Mouse (Mus musculus) midbrain, embryonic 14.5 days (tissue): ENCODE measurements at regions not wholly inside any gene's neighbourhood (a gene's known extent, or its start where the extent isn't known, plus 50 kb on each side); places are given as distances from the start of the nearest gene placed in this dataset.
A peak's percentile ranks its signal among the peaks of the same experiment; 100 is the strongest.

Experiments
- ATAC-seq: fragments of 200-750 bp; cut with Nextera tagmentation; 2 replicates; pipeline ENCODE4 v1.8.0; 2017; ENCODE audit warnings: moderate number of reproducible peaks, moderate library complexity; ENCODE audit not compliant: low FRiP score, low TSS enrichment
- DNase-seq: peaks from one replicate; pipeline ENCODE4 v3.0.0-alpha.2; 2015
- H3K27ac ChIP-seq: fragments of 300-500 bp; sonication (generic); replicated peaks from 2 replicates; pipeline ENCODE4 v1.5.1; 2014; ENCODE audit warnings: mild to moderate bottlenecking, low read depth, low read length, moderate library complexity
- H3K27me3 ChIP-seq: fragments of 300-500 bp; sonication (generic); 2 replicates; pipeline ENCODE4 v1.6.1; 2014; ENCODE audit warnings: low read length, control low read depth, mixed read lengths; ENCODE audit not compliant: control insufficient read depth, insufficient read depth
- H3K36me3 ChIP-seq: fragments of 300-500 bp; sonication (generic); 2 replicates; pipeline ENCODE4 v1.6.1; 2014; ENCODE audit warnings: low read length, control low read depth; ENCODE audit not compliant: control insufficient read depth, insufficient read depth
- H3K4me1 ChIP-seq: fragments of 300-500 bp; sonication (generic); 2 replicates; pipeline ENCODE4 v1.6.1; 2014; ENCODE audit warnings: mild to moderate bottlenecking, antibody characterized with exemption, low read length, control low read depth; ENCODE audit not compliant: control insufficient read depth, insufficient read depth
- H3K4me2 ChIP-seq: fragments of 300-500 bp; sonication (generic); 2 replicates; pipeline ENCODE4 v1.6.1; 2014; ENCODE audit warnings: mild to moderate bottlenecking, low read length, moderate library complexity
- H3K4me3 ChIP-seq: fragments of 300-500 bp; sonication (generic); replicated peaks from 2 replicates; pipeline ENCODE4 v1.5.1; 2014; ENCODE audit warnings: low read depth, low read length
- H3K9ac ChIP-seq: fragments of 300-500 bp; sonication (generic); replicated peaks from 2 replicates; pipeline ENCODE4 v1.6.1; 2014; ENCODE audit warnings: mild to moderate bottlenecking, low read length, moderate library complexity
- H3K9me3 ChIP-seq: fragments of 300-500 bp; sonication (generic); 2 replicates; pipeline ENCODE4 v1.6.1; 2016; ENCODE audit warnings: low read length, control low read depth, mixed read lengths; ENCODE audit not compliant: control insufficient read depth
- WGBS: fragments of 180-500 bp; shearing (Covaris S2); extraction: QIAGEN DNeasy Blood & Tissue Kit; methylation state at CpG from one replicate; pipeline ENCODE4 v1.1.7; 2014; 5-methylcytosine and 5-hydroxymethylcytosine counted together

GRCm38 (mm10) chr6:104990366-104990765 is 497.8 kb downstream of the Cntn6 start:
- WGBS = 82% methylated on average over 2 of the region's 2 CpGs
- Histone ChIP-seq H3K36me3 (no peaks in the 10 kb centered on the region), H3K4me2 (no peak overlapping the region), H3K4me3 (no peak overlapping the region), H3K9me3 (no peaks in the 10 kb centered on the region), H3K27me3 (no peaks in the 10 kb centered on the region), H3K27ac (no peak overlapping the region), H3K4me1 (no peaks in the 10 kb centered on the region), H3K9ac (no peak overlapping the region)
- no peak for ATAC-seq
- DNase-seq = no peak

GRCm38 (mm10) chr6:104999601-105000000 is 507.0 kb downstream of the Cntn6 start:
- H3K9me3 ChIP-seq = no peaks in the 10 kb centered on the region
- 98% methylated on average over 1 of the region's 1 CpGs for WGBS

GRCm38 (mm10) chr6:105020672-105021071 is 528.1 kb downstream of the Cntn6 start:
- 85% methylated on average over 4 of the region's 4 CpGs for WGBS
- ATAC-seq = no peak

More at GRCm38 (mm10) chr6:104999601-105000000, 507.0 kb downstream of the Cntn6 start:
- Histone ChIP-seq H3K27me3 (no peaks in the 10 kb centered on the region), H3K27ac (no peak overlapping the region), H3K36me3 (no peaks in the 10 kb centered on the region), H3K4me1 (no peaks in the 10 kb centered on the region), H3K9ac (no peak overlapping the region), H3K4me2 (no peak overlapping the region), H3K4me3 (no peak overlapping the region)
- no peak for ATAC-seq
- no peak for DNase-seq

GRCm38 (mm10) chr6:105021174-105021573 is 528.6 kb downstream of the Cntn6 start:
- no peak overlapping the region for H3K4me3 ChIP-seq
- H3K36me3 ChIP-seq = no peaks in the 10 kb centered on the region
- no peaks in the 10 kb centered on the region for H3K27me3 ChIP-seq
- H3K4me1 ChIP-seq = no peaks in the 10 kb centered on the region
- 58% methylated on average over 4 of the region's 4 CpGs for WGBS
- DNase-seq (peak; percentile 22), ATAC-seq (peak; percentile 14; the same call in 1 of the 2 replicates)
- H3K4me2 ChIP-seq = no peak overlapping the region
- H3K9me3 ChIP-seq = no peaks in the 10 kb centered on the region
- H3K27ac ChIP-seq = no peak overlapping the region; the same call in 1 of the 2 replicates
- H3K9ac ChIP-seq = no peak overlapping the region

More at GRCm38 (mm10) chr6:105020672-105021071, 528.1 kb downstream of the Cntn6 start:
- Histone ChIP-seq H3K4me2 (no peak overlapping the region), H3K4me1 (no peaks in the 10 kb centered on the region), H3K36me3 (no peaks in the 10 kb centered on the region), H3K4me3 (no peak overlapping the region), H3K9me3 (no peaks in the 10 kb centered on the region), H3K27me3 (no peaks in the 10 kb centered on the region), H3K27ac (no peak overlapping the region), H3K9ac (no peak overlapping the region)
- peak; percentile 3 for DNase-seq

- Histone ChIP-seq H3K36me3 (no peaks in the 10 kb centered on the region), H3K9ac (no peak overlapping the region), H3K27ac (no peak overlapping the region), H3K9me3 (no peaks in the 10 kb centered on the region), H3K27me3 (no peaks in the 10 kb centered on the region), H3K4me3 (no peak overlapping the region), H3K4me2 (no peak overlapping the region), H3K4me1 (no peaks in the 10 kb centered on the region)
- no peak for ATAC-seq
- DNase-seq = no peak
- 76% methylated on average over 2 of the region's 2 CpGs for WGBS
These were observed 573.6 kb downstream of the Cntn6 start for GRCm38 (mm10) chr6:105066146-105066545.

- peak; percentile 37 for DNase-seq
- WGBS = 8% methylated on average over 1 of the region's 1 CpGs
These were observed 586.6 kb upstream of the Cntn4 start for GRCm38 (mm10) chr6:105090882-105091281.

More at GRCm38 (mm10) chr6:105090882-105091281, 586.6 kb upstream of the Cntn4 start:
- no peaks in the 10 kb centered on the region for H3K4me1 ChIP-seq
- no peak overlapping the region for H3K4me2 ChIP-seq
- no peaks in the 10 kb centered on the region for H3K9me3 ChIP-seq
- H3K36me3 ChIP-seq = no peaks in the 10 kb centered on the region
- no peak overlapping the region for H3K4me3 ChIP-seq
- no peaks in the 10 kb centered on the region for H3K27me3 ChIP-seq
- H3K27ac ChIP-seq = no peak overlapping the region
- H3K9ac ChIP-seq = no peak overlapping the region
- no peak for ATAC-seq
